Mouse (Mus musculus): Measurements from ENCODE around the gene Acvr1. TPM values are rescaled to one million over a fixed set of nuclear protein-coding genes. Genes with fewer than 3 reads are reported as not detected.

The Acvr1 gene
- polyA plus RNA-seq, 2 experiments, result 13.2 to 30.3 TPM

GRCm38 (mm10) chr2:58549960-58550359, 17.0 kb downstream of the Acvr1 start:
- no peak overlapping the region for H3K9ac ChIP-seq (ENCODE audit: low read depth, low read length, severe bottlenecking)
- H3K36me3 ChIP-seq (ENCODE audit: control insufficient read depth, insufficient read depth, low read length), result no peaks in the 10 kb centered on the region
- H3K9me3 ChIP-seq (ENCODE audit: control insufficient read depth, low read length), result no peaks in the 10 kb centered on the region
- ATAC-seq (ENCODE audit: low FRiP score, low read depth), result no peak
- WGBS, result 55% methylated on average over 6 of the region's 6 CpGs
- H3K4me3 ChIP-seq (replicated peaks; ENCODE audit: low read length), result no peak overlapping the region
- no peak for DNase-seq (ENCODE audit: low spot score)
- H3K27ac ChIP-seq (replicated peaks; ENCODE audit: low read depth, low read length), result no peak overlapping the region
- H3K4me2 ChIP-seq (replicated peaks; ENCODE audit: low read depth, low read length, severe bottlenecking), result no peak overlapping the region
- H3K4me1 ChIP-seq (ENCODE audit: control insufficient read depth, insufficient read depth, low read length), result peaks cover 27% of the 10 kb centered on the region
- H3K27me3 ChIP-seq (ENCODE audit: control insufficient read depth, insufficient read depth, low read length), result no peaks in the 10 kb centered on the region
- no peak for TF ChIP-seq POLR2A (IDR thresholded peaks at IDR 0.05; ENCODE audit: borderline replicate concordance, extremely low read depth, insufficient read depth, insufficient read length)

- Histone ChIP-seq H3K27me3 (ENCODE audit: control insufficient read depth, insufficient read depth, low read length) (no peaks in the 10 kb centered on the region), H3K4me1 (ENCODE audit: control insufficient read depth, insufficient read depth, low read length) (peaks cover 23% of the 10 kb centered on the region), H3K9me3 (ENCODE audit: control insufficient read depth, low read length) (no peaks in the 10 kb centered on the region), H3K4me2 (replicated peaks; ENCODE audit: low read depth, low read length, severe bottlenecking) (no peak overlapping the region), H3K27ac (replicated peaks; ENCODE audit: low read depth, low read length) (no peak overlapping the region), H3K36me3 (ENCODE audit: control insufficient read depth, insufficient read depth, low read length) (no peaks in the 10 kb centered on the region), H3K4me3 (replicated peaks; ENCODE audit: low read length) (no peak overlapping the region), H3K9ac (ENCODE audit: low read depth, low read length, severe bottlenecking) (no peak overlapping the region)
- no peak for ATAC-seq (ENCODE audit: low FRiP score, low read depth)
- WGBS, result 78% methylated on average over 7 of the region's 7 CpGs
- DNase-seq (ENCODE audit: low spot score), result no peak
- TF ChIP-seq POLR2A (IDR thresholded peaks at IDR 0.05; ENCODE audit: borderline replicate concordance, extremely low read depth, insufficient read depth, insufficient read length), result no peak
Measured at GRCm38 (mm10) chr2:58548943-58549342, 18.0 kb downstream of the Acvr1 start.

DNA sequence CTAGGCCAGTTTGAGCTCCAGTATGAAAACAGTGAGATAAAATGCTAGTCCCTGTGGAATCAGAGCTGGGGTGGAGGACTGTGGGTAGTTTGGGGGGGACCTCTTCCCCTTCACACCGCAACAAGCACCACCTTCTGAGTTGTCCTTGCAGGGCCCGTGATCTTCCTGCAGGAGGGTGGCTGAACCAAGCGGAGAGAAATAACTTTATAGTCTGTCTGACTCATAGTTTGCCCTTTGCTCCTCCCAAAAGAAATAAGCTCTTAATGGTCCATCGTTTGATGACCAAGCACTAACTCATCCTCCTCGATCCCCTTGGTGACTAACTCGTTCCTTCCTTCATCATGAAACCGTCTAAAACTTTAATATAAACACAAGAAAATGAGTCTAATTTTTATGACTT, 20.7 kb downstream of the Acvr1 start:
- Histone ChIP-seq H3K9ac (ENCODE audit: low read depth, low read length, severe bottlenecking) (no peak overlapping the region), H3K36me3 (ENCODE audit: control insufficient read depth, insufficient read depth, low read length) (no peaks in the 10 kb centered on the region), H3K4me3 (replicated peaks; ENCODE audit: low read length) (no peak overlapping the region), H3K27ac (replicated peaks; ENCODE audit: low read depth, low read length) (no peak overlapping the region), H3K27me3 (ENCODE audit: control insufficient read depth, insufficient read depth, low read length) (no peaks in the 10 kb centered on the region), H3K4me1 (ENCODE audit: control insufficient read depth, insufficient read depth, low read length) (peaks cover 10% of the 10 kb centered on the region), H3K4me2 (replicated peaks; ENCODE audit: low read depth, low read length, severe bottlenecking) (no peak overlapping the region), H3K9me3 (ENCODE audit: control insufficient read depth, low read length) (no peaks in the 10 kb centered on the region)
- whole genome bisulfite sequencing, result 90% methylated on average over 7 of the region's 7 CpGs
- TF ChIP-seq POLR2A (IDR thresholded peaks at IDR 0.05; ENCODE audit: borderline replicate concordance, extremely low read depth, insufficient read depth, insufficient read length), result no peak
- ATAC-seq (ENCODE audit: low FRiP score, low read depth) (no peak), DNase-seq (ENCODE audit: low spot score) (no peak)

DNA sequence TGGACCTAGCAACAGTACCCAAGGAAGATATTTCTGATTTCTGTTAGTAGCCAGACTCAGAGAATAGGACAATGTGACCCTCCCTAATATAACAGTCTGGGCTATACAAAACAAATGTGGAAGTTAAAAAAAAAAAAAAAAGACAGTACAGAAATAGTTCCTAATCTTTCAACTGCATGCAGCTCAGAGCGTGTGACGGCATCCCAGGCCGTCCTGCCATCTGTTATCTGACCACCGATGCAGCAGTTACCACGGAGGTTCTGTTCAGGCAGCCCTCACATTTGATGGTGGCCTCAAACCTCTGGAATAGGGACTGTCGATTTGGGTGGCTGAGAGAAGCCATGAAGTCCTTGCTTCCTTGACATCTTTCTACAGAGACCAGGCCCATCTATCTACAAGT, 22.6 kb downstream of the Acvr1 start:
- WGBS, result 86% methylated on average over 6 of the region's 6 CpGs
- Histone ChIP-seq H3K4me2 (replicated peaks; ENCODE audit: low read depth, low read length, severe bottlenecking) (no peak overlapping the region), H3K4me1 (ENCODE audit: control insufficient read depth, insufficient read depth, low read length) (peaks cover 16% of the 10 kb centered on the region), H3K27ac (replicated peaks; ENCODE audit: low read depth, low read length) (no peak overlapping the region), H3K9ac (ENCODE audit: low read depth, low read length, severe bottlenecking) (no peak overlapping the region), H3K9me3 (ENCODE audit: control insufficient read depth, low read length) (no peaks in the 10 kb centered on the region), H3K36me3 (ENCODE audit: control insufficient read depth, insufficient read depth, low read length) (no peaks in the 10 kb centered on the region), H3K27me3 (ENCODE audit: control insufficient read depth, insufficient read depth, low read length) (no peaks in the 10 kb centered on the region), H3K4me3 (replicated peaks; ENCODE audit: low read length) (no peak overlapping the region)
- ATAC-seq (ENCODE audit: low FRiP score, low read depth) (no peak), DNase-seq (ENCODE audit: low spot score) (no peak)
- TF ChIP-seq POLR2A (IDR thresholded peaks at IDR 0.05; ENCODE audit: borderline replicate concordance, extremely low read depth, insufficient read depth, insufficient read length), result no peak

DNA sequence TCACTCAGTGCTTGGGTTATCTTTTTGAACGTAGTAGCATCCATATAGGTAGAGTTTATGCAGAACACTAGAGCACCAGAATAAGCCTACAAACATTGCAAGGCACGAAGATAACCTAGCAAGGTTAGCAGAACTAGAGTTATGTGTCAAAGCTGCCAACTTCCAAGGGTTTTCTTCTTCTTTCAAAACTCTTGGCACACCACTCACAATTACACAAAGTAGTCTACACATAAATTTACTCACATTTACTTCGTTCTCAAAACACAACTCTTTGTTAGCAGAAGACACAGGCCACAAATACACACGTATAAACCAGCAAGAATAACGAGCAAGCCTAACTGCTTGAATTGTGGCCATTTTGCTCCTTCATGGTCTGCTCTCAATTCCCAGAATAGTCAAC, 23.7 kb downstream of the Acvr1 start:
- 80% methylated on average over 5 of the region's 5 CpGs for WGBS
- H3K27ac ChIP-seq (replicated peaks; ENCODE audit: low read depth, low read length), result no peak overlapping the region
- peaks cover 23% of the 10 kb centered on the region for H3K4me1 ChIP-seq (ENCODE audit: control insufficient read depth, insufficient read depth, low read length)
- no peak overlapping the region for H3K4me2 ChIP-seq (replicated peaks; ENCODE audit: low read depth, low read length, severe bottlenecking)
- TF ChIP-seq POLR2A (IDR thresholded peaks at IDR 0.05; ENCODE audit: borderline replicate concordance, extremely low read depth, insufficient read depth, insufficient read length), result no peak
- H3K36me3 ChIP-seq (ENCODE audit: control insufficient read depth, insufficient read depth, low read length), result no peaks in the 10 kb centered on the region
- H3K4me3 ChIP-seq (replicated peaks; ENCODE audit: low read length), result no peak overlapping the region
- ATAC-seq (ENCODE audit: low FRiP score, low read depth) (no peak), DNase-seq (ENCODE audit: low spot score) (no peak)
- no peaks in the 10 kb centered on the region for H3K9me3 ChIP-seq (ENCODE audit: control insufficient read depth, low read length)
- H3K9ac ChIP-seq (ENCODE audit: low read depth, low read length, severe bottlenecking), result no peak overlapping the region
- H3K27me3 ChIP-seq (ENCODE audit: control insufficient read depth, insufficient read depth, low read length), result no peaks in the 10 kb centered on the region

DNA sequence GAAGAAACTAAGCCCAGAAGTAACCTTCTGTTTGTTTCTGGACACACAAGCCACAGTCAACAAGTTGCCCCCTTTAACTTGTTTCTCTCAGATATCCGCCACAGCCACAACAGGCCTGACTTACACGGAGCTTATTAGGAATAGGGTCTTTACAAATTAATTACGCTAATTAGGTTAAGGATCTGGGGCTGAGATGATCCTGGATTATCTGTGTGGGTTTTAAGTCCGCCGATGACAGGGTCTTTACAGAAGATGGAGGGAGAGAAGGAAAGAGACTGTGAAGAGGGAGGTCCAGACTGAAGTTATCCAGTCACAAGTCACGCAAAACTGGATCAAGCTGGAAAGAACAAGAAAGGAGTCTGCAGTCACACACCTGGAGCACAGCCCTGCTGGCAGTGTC, 28.8 kb downstream of the Acvr1 start:
- Histone ChIP-seq H3K9me3 (ENCODE audit: control insufficient read depth, low read length) (no peaks in the 10 kb centered on the region), H3K36me3 (ENCODE audit: control insufficient read depth, insufficient read depth, low read length) (peaks cover 12% of the 10 kb centered on the region), H3K4me3 (replicated peaks; ENCODE audit: low read length) (no peak overlapping the region), H3K27ac (replicated peaks; ENCODE audit: low read depth, low read length) (no peak overlapping the region), H3K4me1 (ENCODE audit: control insufficient read depth, insufficient read depth, low read length) (peaks cover 36% of the 10 kb centered on the region), H3K27me3 (ENCODE audit: control insufficient read depth, insufficient read depth, low read length) (no peaks in the 10 kb centered on the region), H3K4me2 (replicated peaks; ENCODE audit: low read depth, low read length, severe bottlenecking) (no peak overlapping the region), H3K9ac (ENCODE audit: low read depth, low read length, severe bottlenecking) (no peak overlapping the region)
- WGBS, result 86% methylated on average over 6 of the region's 6 CpGs
- TF ChIP-seq POLR2A (IDR thresholded peaks at IDR 0.05; ENCODE audit: borderline replicate concordance, extremely low read depth, insufficient read depth, insufficient read length), result no peak
- ATAC-seq (ENCODE audit: low FRiP score, low read depth), result no peak
- no peak for DNase-seq (ENCODE audit: low spot score)

Measured in limb, embryonic 14.5 days (tissue).